Mouse (Mus musculus): Measurements from ENCODE around the gene Il6st. TPM values are rescaled to one million over a fixed set of nuclear protein-coding genes. Genes with fewer than 3 reads are reported as not detected.

Gene Il6st
- polyA plus RNA-seq, 1 experiment from 2014 or later: 24.0 TPM

DNA sequence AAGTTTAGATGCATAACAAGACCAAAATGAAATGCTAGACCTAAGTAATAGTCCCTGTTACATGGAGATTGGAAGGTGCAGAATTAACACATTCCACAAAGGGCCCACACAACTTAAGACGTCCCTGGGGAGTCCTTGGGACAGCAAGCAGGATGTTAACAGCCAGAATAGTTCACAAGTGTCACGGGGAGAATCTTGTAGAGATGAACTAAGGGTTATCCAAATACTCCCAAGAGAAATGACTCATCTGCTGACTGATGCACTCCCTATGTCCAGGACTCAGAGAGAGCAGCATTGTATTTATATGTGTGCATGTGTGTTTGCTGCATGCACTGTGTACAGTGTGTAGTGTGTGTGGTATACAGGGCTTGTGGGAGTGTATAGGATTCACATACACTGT is 92.6 kb downstream of the Il6st start:
- 10% methylated on average over 2 of the region's 2 CpGs for WGBS
- ATAC-seq (replicated peaks; ENCODE audit: low FRiP score, low read depth) (no peak), DNase-seq (ENCODE audit: low spot score) (no peak)
- no peak for TF ChIP-seq CTCF (IDR thresholded peaks at IDR 0.05; ENCODE audit: low read depth)
- no peaks in the 10 kb centered on the region for H3K27me3 ChIP-seq (ENCODE audit: insufficient read depth, low read length)
- no peak overlapping the region for H3K27ac ChIP-seq
- H3K4me1 ChIP-seq (replicated peaks; ENCODE audit: insufficient read depth, low read length): no peaks in the 10 kb centered on the region
- H3K9me3 ChIP-seq (replicated peaks; ENCODE audit: low read length): no peaks in the 10 kb centered on the region
- no peaks in the 10 kb centered on the region for H3K36me3 ChIP-seq (ENCODE audit: insufficient read depth, low read length)
- no peak overlapping the region for H3K4me2 ChIP-seq (ENCODE audit: low read length)
- H3K9ac ChIP-seq (ENCODE audit: low read depth, low read length): no peak overlapping the region
- H3K4me3 ChIP-seq (replicated peaks; ENCODE audit: low read depth, low read length): no peak overlapping the region

Other genes starting within 250 kb of the Il6st start
- gene Ankrd55, start 175.6 kb upstream of the Il6st start, polyA plus RNA-seq (2015; fragmentation: Nextera tagmentation; extraction: Ambion mirVana): 0.30 and 0.36 TPM in 2 replicates
- 0.46 and 0.53 TPM in 2 replicates for gene Il31ra, start 130.3 kb downstream of the Il6st start, polyA plus RNA-seq (2015; fragmentation: Nextera tagmentation; extraction: Ambion mirVana)
- gene Ddx4, start 188.4 kb downstream of the Il6st start, polyA plus RNA-seq (2015; fragmentation: Nextera tagmentation; extraction: Ambion mirVana): 0.36 and 0.47 TPM in 2 replicates
- gene Slc38a9, start 196.7 kb downstream of the Il6st start, polyA plus RNA-seq (2015; fragmentation: Nextera tagmentation; extraction: Ambion mirVana): 11.3 and 11.8 TPM in 2 replicates